Mouse (Mus musculus): ENCODE results near the gene Olfr992. TPM values are rescaled to one million over a fixed set of nuclear protein-coding genes. Genes with fewer than 3 reads are reported as not detected.
"Not testable (repeated sequence)": the region's sequence is repeated elsewhere in the genome, so short reads cannot be mapped to it uniquely, and the experiment has no call there.

The Olfr992 gene
- not detected in 2 replicates for polyA plus RNA-seq (2015; fragmentation: Nextera tagmentation; extraction: Ambion mirVana)

- Histone ChIP-seq H3K27ac (no peak within 1 kb of the TSS), H3K27me3 (no peaks in the 10 kb centered on the region), H3K9ac (no peak within 1 kb of the TSS), H3K36me3 (ENCODE audit: poor library complexity, severe bottlenecking) (no peaks in the 10 kb centered on the region), H3K4me1 (no peaks in the 10 kb centered on the region), H3K4me2 (no peak within 1 kb of the TSS), H3K4me3 (no peak within 1 kb of the TSS), H3K9me3 (replicated peaks) (no peaks in the 10 kb centered on the region)
- WGBS = 66% methylated on average over 2 of the region's 2 CpGs
- no peak for ATAC-seq
Observed at GRCm38 (mm10) chr2:85409369-85409768, at the start of gene Olfr992. Gene Olfr992, minus strand, starts transcription at chr2:85409469.

- Histone ChIP-seq H3K9ac (no peak within 1 kb of the TSS), H3K4me1 (no peaks in the 10 kb centered on the region), H3K9me3 (replicated peaks) (no peaks in the 10 kb centered on the region), H3K27me3 (no peaks in the 10 kb centered on the region), H3K4me2 (no peak within 1 kb of the TSS), H3K27ac (no peak within 1 kb of the TSS), H3K4me3 (no peak within 1 kb of the TSS), H3K36me3 (ENCODE audit: poor library complexity, severe bottlenecking) (no peaks in the 10 kb centered on the region)
- WGBS = 9% methylated on average over 1 of the region's 1 CpGs
- no peak for ATAC-seq
Observed at GRCm38 (mm10) chr2:85443539-85443938, 34.3 kb upstream of the Olfr992 start, which contains the start of gene Olfr995. Gene Olfr995, minus strand, starts transcription at chr2:85443639.

- Histone ChIP-seq H3K4me1 (no peaks in the 10 kb centered on the region), H3K27ac (no peak overlapping the region), H3K4me3 (no peak overlapping the region), H3K9ac (no peak overlapping the region), H3K27me3 (no peaks in the 10 kb centered on the region), H3K36me3 (ENCODE audit: poor library complexity, severe bottlenecking) (no peaks in the 10 kb centered on the region), H3K9me3 (replicated peaks) (no peaks in the 10 kb centered on the region), H3K4me2 (no peak overlapping the region)
- ATAC-seq = no peak
Observed at GRCm38 (mm10) chr2:85442546-85442945, 33.3 kb upstream of the Olfr992 start.

GRCm38 (mm10) chr2:85436351-85436750, 27.1 kb upstream of the Olfr992 start, which contains the start of gene Olfr994:
Gene Olfr994, minus strand, starts transcription at chr2:85436451.
- Histone ChIP-seq H3K4me2 (no peak within 1 kb of the TSS), H3K9ac (no peak within 1 kb of the TSS), H3K36me3 (ENCODE audit: poor library complexity, severe bottlenecking) (no peaks in the 10 kb centered on the region), H3K4me3 (no peak within 1 kb of the TSS), H3K4me1 (no peaks in the 10 kb centered on the region), H3K9me3 (replicated peaks) (no peaks in the 10 kb centered on the region), H3K27ac (no peak within 1 kb of the TSS), H3K27me3 (no peaks in the 10 kb centered on the region)
- WGBS = 91% methylated on average over 3 of the region's 3 CpGs
- no peak for ATAC-seq

GRCm38 (mm10) chr2:85425893-85426292, 16.6 kb upstream of the Olfr992 start:
- Histone ChIP-seq H3K27ac (no peak overlapping the region), H3K9ac (no peak overlapping the region), H3K9me3 (replicated peaks) (no peaks in the 10 kb centered on the region), H3K4me3 (no peak overlapping the region), H3K4me2 (no peak overlapping the region), H3K27me3 (no peaks in the 10 kb centered on the region), H3K36me3 (ENCODE audit: poor library complexity, severe bottlenecking) (no peaks in the 10 kb centered on the region), H3K4me1 (no peaks in the 10 kb centered on the region)
- no peak for ATAC-seq
- WGBS = 87% methylated on average over 1 of the region's 1 CpGs

- Histone ChIP-seq H3K4me1 (no peaks in the 10 kb centered on the region), H3K4me2 (no peak within 1 kb of the TSS), H3K27me3 (no peaks in the 10 kb centered on the region), H3K9ac (no peak within 1 kb of the TSS), H3K4me3 (no peak within 1 kb of the TSS), H3K27ac (no peak within 1 kb of the TSS), H3K9me3 (replicated peaks) (no peaks in the 10 kb centered on the region), H3K36me3 (ENCODE audit: poor library complexity, severe bottlenecking) (no peaks in the 10 kb centered on the region)
- no peak for ATAC-seq
Observed at GRCm38 (mm10) chr2:85414777-85415176, 5.5 kb upstream of the Olfr992 start, which contains the start of gene Olfr993. Gene Olfr993, minus strand, starts transcription at chr2:85414877.

- not testable (repeated sequence) for ATAC-seq, H3K9ac ChIP-seq, H3K4me3 ChIP-seq
Observed at GRCm38 (mm10) chr2:85363127-85363526, 46.1 kb downstream of the Olfr992 start, which contains the start of gene Olfr988. Gene Olfr988, minus strand, starts transcription at chr2:85363227.

More at GRCm38 (mm10) chr2:85363127-85363526, 46.1 kb downstream of the Olfr992 start, which contains the start of gene Olfr988:
- H3K4me1 ChIP-seq; H3K36me3 ChIP-seq (ENCODE audit: poor library complexity, severe bottlenecking); H3K4me2 ChIP-seq; H3K9me3 ChIP-seq (replicated peaks); H3K27ac ChIP-seq; H3K27me3 ChIP-seq: not testable (repeated sequence)

Other genes with a start within 250 kb of the Olfr992 start
- gene Lrrc55, start 212.3 kb downstream of the Olfr992 start, polyA plus RNA-seq (2015; fragmentation: Nextera tagmentation; extraction: Ambion mirVana) = 4.5 and 6.2 TPM in 2 replicates
- not detected in 2 replicates for gene Olfr987, start 70.2 kb downstream of the Olfr992 start, polyA plus RNA-seq (2015; fragmentation: Nextera tagmentation; extraction: Ambion mirVana)
- not detected in 2 replicates for gene Olfr988, start 46.2 kb downstream of the Olfr992 start, polyA plus RNA-seq (2015; fragmentation: Nextera tagmentation; extraction: Ambion mirVana)
- not detected in 2 replicates for gene Olfr993, start 5.4 kb upstream of the Olfr992 start, polyA plus RNA-seq (2015; fragmentation: Nextera tagmentation; extraction: Ambion mirVana)
- not detected in 2 replicates for gene Olfr994, start 27.0 kb upstream of the Olfr992 start, polyA plus RNA-seq (2015; fragmentation: Nextera tagmentation; extraction: Ambion mirVana)
- gene Olfr995, start 34.2 kb upstream of the Olfr992 start, polyA plus RNA-seq (2015; fragmentation: Nextera tagmentation; extraction: Ambion mirVana) = not detected in 2 replicates
- not detected in 2 replicates for gene 4833423E24Rik, start 109.6 kb upstream of the Olfr992 start, polyA plus RNA-seq (2015; fragmentation: Nextera tagmentation; extraction: Ambion mirVana)
- not detected in 2 replicates for gene Olfr996, start 169.7 kb upstream of the Olfr992 start, polyA plus RNA-seq (2015; fragmentation: Nextera tagmentation; extraction: Ambion mirVana)
- not detected in 2 replicates for gene Olfr998, start 179.5 kb upstream of the Olfr992 start, polyA plus RNA-seq (2015; fragmentation: Nextera tagmentation; extraction: Ambion mirVana)
- not detected in 2 replicates for gene Olfr1000, start 202.4 kb upstream of the Olfr992 start, polyA plus RNA-seq (2015; fragmentation: Nextera tagmentation; extraction: Ambion mirVana)
- not detected in 2 replicates for gene Olfr1002, start 241.2 kb upstream of the Olfr992 start, polyA plus RNA-seq (2015; fragmentation: Nextera tagmentation; extraction: Ambion mirVana)

Data from forebrain, embryonic 13.5 days (tissue).